Mouse (Mus musculus) forelimb bud, embryonic 11.5 days (tissue): ENCODE results near the gene Olfr71.

Experiments used
- DNase-seq: peaks from one replicate; pipeline ENCODE4 v3.0.0-alpha.2; 2012; ENCODE audit warnings: low read depth, low spot score

Olfr71 gene

DNA sequence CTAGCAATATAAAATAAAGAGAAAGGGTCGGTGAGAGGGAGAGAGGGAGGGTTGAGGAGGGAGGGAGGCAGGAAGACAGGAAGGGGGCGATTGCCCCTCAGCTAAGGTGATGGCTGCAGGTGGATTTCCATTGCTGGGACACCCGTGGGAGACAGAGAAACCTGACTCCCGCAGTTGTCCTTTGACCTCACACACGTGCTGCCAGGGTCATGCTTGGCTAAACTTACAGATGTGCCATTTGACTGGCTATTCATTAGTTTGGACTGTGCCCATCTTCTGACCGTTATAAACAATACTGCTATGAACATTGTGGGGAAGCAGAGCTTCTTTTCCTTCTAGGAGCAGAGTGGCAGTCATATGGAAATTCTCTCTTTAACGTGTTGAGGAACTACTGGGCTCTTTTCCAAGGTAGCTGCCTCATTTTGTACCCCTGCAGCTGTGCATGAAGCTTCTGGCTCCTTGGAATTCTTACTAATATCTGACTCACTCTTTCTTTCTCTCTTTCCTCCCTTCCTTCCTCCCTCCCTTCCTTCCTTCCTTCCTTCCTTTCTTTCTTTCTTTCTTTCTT, 3.7 kb upstream of the Olfr71 start:
- DNase-seq, result no peak

DNA sequence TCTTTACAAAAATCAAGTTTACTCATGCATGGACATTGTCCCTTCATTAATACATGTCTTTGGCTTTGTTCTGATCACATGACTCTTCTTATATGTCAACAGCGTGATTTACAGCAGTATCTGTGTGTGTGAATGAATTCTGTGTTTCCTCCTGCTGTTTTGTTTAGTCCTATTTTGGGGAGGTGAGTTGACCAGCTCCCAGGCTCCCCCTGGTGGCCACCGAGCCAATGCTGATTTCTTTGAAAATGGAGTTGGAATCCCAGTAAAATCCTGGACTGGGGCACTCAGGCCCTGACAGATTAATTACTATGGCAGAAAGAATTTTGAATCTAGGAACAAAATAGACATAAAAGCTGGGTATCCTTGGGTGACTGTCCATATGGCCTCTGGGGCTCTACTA, 1.8 kb upstream of the Olfr71 start:
- DNase-seq, result peak; percentile 75

GRCm38 (mm10) chr4:43705991-43706390, 4.1 kb downstream of the Olfr71 start:
- no peak for DNase-seq

- DNase-seq, result no peak
Observed at GRCm38 (mm10) chr4:43703851-43704250, 6.2 kb downstream of the Olfr71 start.

- no peak for DNase-seq
Observed at GRCm38 (mm10) chr4:43703439-43703838, 6.6 kb downstream of the Olfr71 start.

GRCm38 (mm10) chr4:43700707-43701106, 9.3 kb downstream of the Olfr71 start, which contains the start of gene Olfr70:
Gene Olfr70 (minus strand): TSS chr4:43700807.
- no peak for DNase-seq

DNA sequence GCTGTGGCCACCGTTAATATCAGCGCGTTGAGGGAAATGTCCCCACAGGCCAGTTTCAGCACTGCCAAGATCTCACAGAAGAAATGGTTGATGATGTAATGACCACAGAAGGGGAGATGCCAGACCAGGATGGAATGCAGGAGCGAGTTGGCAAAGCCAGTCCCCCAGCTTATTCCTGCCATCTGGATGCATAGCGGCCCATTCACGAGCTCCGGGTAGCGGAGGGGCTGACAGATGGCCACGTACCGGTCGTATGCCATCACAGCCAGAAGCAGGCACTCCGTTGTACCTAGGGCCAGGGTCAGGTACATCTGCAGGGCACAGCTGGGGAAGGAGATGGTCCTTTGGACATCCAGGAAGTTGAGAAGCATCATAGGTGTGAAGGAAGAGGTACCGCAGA, 13.5 kb downstream of the Olfr71 start:
- DNase-seq, result no peak

- DNase-seq, result no peak
Observed at GRCm38 (mm10) chr4:43695249-43695671, 14.8 kb downstream of the Olfr71 start.

DNA sequence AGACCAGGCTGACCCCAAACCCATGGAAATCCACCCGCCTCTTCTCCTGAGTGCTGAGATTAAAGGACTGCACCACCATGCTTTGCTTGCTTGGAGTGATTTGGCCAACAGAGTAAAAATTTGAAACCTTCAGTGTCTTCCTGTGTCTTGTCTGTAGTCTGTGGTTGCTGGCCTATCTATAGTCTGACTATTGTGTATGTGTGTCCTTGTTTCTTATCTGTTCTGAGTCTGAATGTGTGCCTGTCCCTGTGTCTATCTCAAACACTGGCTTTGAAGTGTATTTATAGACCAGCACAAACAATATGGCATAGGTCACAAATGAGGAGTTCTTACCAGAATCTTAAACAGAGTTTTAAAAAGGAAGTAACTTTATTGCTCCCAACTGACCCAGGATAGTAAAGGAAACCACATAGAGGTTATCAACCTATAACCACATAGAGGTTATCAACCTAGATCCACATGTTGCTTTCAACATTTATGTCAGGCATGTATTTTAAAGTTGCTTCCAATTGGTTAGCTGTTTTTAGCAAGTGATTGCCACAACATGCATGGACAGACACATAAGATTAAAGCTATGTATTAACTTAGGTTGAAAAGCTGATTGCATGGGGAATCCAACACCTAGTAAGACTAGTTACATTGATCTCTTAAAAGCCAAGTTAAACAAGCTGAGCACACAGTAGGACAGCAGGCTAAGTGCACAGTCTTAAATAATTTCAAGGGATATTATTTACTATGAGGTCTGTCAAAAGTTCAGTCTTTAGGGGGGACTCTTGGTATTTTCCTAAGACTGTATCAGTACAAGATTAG, 15.4 kb downstream of the Olfr71 start:
- no peak for DNase-seq

- no peak for DNase-seq
Observed at GRCm38 (mm10) chr4:43693806-43694241, 16.2 kb downstream of the Olfr71 start.

DNA sequence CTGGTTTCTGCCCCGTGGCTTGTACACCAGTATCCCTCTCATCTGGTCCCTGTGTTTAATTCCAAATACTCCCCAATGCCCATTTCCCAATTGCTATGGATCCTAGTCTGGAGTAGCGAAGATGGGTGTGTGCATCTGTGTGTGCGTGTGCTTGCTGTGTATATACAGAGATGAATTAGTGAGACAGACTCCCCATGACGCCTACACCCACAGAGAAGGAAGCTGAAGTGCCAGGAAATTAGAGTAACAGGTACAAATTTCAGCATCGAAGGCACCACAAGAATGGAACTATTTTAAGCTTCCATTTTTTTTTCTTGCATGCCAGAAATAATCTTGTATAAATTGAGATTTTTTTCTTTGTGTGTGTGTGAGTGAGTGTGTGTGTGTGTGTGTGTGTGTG, 19.0 kb downstream of the Olfr71 start:
- no peak for DNase-seq

GRCm38 (mm10) chr4:43690021-43690420, 20.0 kb downstream of the Olfr71 start:
- DNase-seq, result no peak

- no peak for DNase-seq
Observed at GRCm38 (mm10) chr4:43679416-43680043, 30.5 kb downstream of the Olfr71 start.

DNA sequence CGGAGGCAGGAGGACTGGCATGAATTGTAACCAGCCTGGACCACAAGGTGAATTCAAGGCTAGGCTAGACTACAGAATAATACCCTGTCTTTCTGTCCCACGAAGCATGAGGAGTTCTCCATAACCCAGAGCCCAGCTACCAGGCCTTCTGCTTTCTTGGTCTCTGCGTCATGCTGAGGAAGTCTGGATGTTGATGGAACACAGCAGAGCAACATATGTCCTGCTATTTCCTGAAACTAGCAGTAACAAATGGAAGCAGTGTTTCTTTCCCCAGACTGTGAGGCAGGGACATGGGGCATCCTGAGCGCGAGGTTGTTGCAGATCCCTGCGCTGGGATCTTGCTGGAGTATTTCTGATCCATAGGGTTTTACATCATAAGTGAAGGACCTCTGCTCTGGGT, 31.5 kb downstream of the Olfr71 start:
- no peak for DNase-seq

GRCm38 (mm10) chr4:43675608-43676007, 34.4 kb downstream of the Olfr71 start:
- DNase-seq, result no peak

DNA sequence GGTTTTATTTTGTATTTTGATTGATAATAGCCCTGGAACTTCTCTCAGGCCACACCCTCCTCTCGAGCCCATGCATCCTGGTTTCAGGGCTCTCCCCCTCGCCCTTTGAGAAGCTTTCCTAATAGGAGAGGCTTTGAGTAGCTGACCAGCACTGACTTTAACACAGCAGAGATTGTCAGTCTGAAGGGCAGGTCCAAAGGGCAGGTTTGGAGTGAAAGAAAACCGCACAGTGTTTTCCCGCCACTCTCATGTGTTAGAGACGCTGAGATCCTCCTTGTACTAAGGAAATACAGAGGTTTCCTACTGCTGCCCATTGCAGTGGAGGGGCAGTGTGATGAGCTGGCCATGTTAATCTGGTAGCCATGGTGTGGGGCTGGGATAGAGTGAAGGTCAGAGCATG, 35.1 kb downstream of the Olfr71 start:
- no peak for DNase-seq

DNA sequence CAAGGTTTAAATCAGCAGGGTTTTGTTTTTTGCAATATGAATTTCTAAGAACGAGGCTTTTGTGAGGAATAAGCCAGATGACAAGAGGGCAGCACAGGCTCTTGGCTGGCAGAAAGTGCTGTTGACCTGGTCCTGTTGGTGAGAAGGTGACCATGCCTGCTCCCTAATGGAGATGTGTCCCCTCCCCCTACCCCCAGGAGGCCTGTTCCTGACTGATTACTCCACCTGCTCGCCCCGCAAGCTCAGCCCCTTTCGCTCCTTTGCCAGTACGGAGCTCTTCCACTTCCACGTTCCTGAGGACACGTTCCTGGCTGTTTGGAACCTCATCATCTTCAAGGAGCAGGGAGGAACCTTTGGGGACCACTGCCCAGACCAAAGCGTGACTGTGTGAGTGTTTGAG, 36.4 kb downstream of the Olfr71 start:
- DNase-seq, result no peak

GRCm38 (mm10) chr4:43672070-43672469, 38.0 kb downstream of the Olfr71 start:
- DNase-seq, result peak; percentile 89

DNA sequence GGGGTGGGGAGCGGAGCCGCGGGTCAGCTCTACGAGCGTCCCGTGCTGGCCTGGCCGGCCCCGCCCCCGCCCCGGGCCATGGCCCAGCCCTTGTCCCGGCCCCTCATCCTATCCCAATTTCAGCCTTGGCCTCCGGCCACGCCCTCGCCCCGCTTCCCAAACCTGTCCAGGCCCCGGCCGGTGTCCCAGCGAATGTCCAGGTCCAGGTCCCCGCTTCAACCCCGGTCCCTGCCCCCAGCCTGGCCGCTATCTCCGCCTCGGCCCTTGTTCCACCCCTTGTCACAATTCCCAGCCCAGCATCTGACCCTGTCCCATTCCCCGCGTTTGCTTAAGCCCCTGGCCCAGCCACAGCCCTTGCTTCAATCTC, 40.6 kb downstream of the Olfr71 start:
- DNase-seq, result peak; percentile 53

- DNase-seq, result peak; percentile 78
Observed at GRCm38 (mm10) chr4:43668782-43669427, 41.1 kb downstream of the Olfr71 start, which contains the start of the genes Tmem8b and Fam221b. Gene Tmem8b (plus strand): TSS chr4:43668971. Gene Fam221b (minus strand): TSS chr4:43669145.

DNA sequence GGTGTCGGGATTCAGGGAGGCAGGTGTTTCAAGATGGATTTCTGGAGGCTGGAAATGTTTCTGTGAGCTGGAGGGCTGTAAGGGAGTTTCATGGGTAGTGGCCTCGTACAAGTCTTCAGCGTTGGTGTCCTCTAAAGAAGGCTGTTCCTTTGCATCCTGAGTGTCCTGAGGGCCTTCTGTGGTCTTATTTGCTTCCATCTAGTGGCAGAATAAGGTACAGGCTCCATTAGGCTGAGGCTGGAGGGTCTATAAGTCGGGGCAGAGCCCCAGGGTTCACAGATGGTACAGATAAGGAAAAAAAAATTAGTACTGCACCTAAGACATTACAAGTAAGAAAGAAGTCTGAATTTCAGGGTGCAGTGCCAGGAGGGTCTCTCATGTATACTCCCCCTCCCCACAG, 43.6 kb downstream of the Olfr71 start:
- no peak for DNase-seq

DNA sequence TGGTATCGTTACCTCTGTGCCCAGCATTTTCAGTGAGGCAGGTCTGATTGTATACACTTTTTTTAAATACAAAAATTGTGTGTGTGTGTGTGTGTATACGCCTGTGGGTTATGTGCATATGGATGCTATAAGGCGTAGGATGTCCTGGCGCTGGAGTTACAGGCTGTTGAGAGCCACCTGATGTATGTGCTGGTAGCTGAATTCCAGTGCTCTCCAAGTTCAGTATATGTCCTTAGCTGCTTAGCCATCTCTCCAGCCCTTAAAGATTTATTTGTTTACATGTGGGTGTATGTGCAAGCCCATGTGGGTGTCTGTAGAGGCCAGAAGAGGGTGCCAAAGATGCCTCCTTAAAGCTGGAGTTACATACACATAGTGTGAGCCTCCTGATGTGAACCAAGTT, 52.9 kb downstream of the Olfr71 start:
- DNase-seq, result no peak
